Mouse (Mus musculus): ENCODE measurements at regions not wholly inside any gene's neighbourhood (a gene's known extent, or its start where the extent isn't known, plus 50 kb on each side); places are given as distances from the start of the nearest gene placed in this dataset.
A peak's percentile ranks its signal among the peaks of the same experiment; 100 is the strongest.

DNA sequence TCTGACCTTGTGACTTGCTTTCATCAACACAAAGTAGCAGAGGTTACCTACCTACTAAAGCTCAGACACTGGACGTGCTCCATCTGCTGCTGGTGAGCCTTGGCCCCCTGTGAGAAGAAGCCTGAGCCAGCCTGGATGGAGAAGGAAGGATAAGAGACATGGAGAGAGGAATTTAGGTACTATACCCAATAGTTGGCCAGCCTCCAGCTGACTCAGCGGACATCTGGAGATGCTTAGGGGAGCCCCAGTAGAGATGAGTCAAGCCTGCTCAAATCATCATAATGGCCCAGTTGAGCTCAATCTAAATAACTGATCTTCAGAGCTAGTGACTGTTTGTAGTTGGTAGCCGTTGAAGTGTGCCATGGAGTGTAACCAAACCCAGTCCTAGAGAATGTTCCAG lies 53.7 kb upstream of the Ripply2 start:
- no peak for DNase-seq (ENCODE audit: low read depth)
- TF ChIP-seq POLR2A (IDR thresholded peaks at IDR 0.05; ENCODE audit: borderline replicate concordance, extremely low read depth, insufficient read depth, insufficient read length, poor library complexity, severe bottlenecking) (no peak), CTCF (IDR thresholded peaks at IDR 0.05; ENCODE audit: borderline replicate concordance, extremely low read depth, insufficient read depth, insufficient read length) (no peak)

DNA sequence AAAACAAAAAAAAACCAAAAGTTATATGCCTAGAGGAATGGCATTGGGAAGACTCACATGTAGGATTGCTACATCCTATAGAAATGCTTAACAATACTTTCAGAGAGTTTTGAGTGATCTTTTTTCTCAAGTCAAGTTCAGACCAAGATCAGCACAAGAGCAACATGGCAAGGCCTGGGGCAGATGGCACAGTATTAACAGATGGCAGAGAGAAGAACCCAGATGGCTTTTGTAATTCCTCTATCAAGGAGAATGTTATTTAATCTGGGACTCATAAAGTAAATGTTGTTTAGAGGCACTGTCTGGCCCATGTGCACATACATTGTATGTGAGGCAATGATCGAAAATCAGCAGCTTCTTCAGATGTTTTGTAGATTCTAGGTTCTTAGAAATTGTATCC lies 58.3 kb upstream of the Ripply2 start:
- no peak for DNase-seq (ENCODE audit: low read depth)
- TF ChIP-seq POLR2A (IDR thresholded peaks at IDR 0.05; ENCODE audit: borderline replicate concordance, extremely low read depth, insufficient read depth, insufficient read length, poor library complexity, severe bottlenecking) (no peak), CTCF (IDR thresholded peaks at IDR 0.05; ENCODE audit: borderline replicate concordance, extremely low read depth, insufficient read depth, insufficient read length) (no peak)

DNA sequence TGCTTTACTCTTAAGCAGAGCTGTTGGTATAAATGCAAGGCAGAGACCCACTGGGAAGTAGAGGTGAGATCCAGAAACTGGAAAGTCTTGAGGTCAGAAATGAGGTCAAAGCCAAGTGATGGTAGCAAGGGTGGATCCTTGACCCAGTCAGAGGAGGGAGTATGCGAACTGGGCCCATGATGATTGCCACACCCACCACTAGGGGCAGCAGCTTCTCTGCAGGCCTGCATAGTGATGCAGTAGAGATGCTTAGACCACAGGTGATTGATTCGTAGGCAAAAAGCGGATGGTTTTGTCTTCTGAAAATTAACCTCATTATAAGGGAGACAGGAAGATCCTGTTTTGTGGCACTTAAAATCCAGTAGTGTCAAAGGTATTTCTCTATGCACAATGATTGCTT lies 59.6 kb upstream of the Ripply2 start:
- DNase-seq (ENCODE audit: low read depth) = no peak
- TF ChIP-seq POLR2A (IDR thresholded peaks at IDR 0.05; ENCODE audit: borderline replicate concordance, extremely low read depth, insufficient read depth, insufficient read length, poor library complexity, severe bottlenecking) (no peak), CTCF (IDR thresholded peaks at IDR 0.05; ENCODE audit: borderline replicate concordance, extremely low read depth, insufficient read depth, insufficient read length) (peak; percentile 48; the same call in 1 of the 2 replicates)

DNA sequence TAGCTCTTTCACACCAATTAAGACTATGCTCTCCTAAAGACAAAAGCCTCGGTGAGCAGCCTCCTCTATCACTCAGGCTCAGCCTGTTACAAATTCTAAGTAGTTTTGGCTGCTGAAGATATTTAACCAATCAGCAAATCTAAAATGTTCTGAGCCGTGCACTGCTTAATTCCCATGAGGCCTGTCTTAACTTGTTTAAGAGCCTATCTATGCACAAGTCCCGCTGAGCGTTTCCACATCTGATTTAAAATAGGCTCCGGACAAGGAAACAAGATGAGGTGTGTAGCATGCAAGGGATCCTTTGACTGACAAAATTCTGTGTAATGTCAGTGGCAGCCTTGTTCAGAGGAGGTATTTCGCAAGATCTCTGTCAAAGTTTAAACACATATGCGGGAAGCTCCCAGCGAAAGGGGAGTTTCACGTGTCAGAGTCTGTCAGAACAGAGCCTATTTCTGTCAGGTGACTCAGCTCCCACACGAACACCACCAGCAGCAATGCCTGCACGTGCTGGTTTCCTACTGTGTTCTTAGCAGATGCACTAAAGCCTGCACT lies 63.3 kb upstream of the Ripply2 start:
- TF ChIP-seq POLR2A (IDR thresholded peaks at IDR 0.05; ENCODE audit: borderline replicate concordance, extremely low read depth, insufficient read depth, insufficient read length, poor library complexity, severe bottlenecking) (no peak), CTCF (IDR thresholded peaks at IDR 0.05; ENCODE audit: borderline replicate concordance, extremely low read depth, insufficient read depth, insufficient read length) (no peak)
- DNase-seq (ENCODE audit: low read depth) = peak; percentile 31

DNA sequence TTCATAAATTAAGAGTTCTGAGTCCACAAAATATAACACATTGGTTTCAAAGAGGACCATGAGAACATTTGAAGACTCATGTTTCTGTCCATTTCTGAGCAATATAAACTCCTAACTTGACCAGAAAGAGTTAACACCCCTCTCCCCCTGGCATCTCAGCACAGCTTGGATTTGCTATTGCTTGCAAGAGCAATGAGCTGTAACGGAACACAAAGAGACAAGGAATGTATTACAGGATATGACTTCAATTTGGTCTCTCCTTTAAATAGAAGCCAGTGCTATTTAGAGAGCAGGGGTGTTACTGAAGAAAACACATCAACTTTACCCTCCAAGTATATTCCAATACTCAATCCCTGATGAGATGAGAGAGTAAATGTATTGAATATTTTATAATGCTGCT lies 65.5 kb upstream of the Ripply2 start:
- DNase-seq (ENCODE audit: low read depth) = peak; percentile 53

DNA sequence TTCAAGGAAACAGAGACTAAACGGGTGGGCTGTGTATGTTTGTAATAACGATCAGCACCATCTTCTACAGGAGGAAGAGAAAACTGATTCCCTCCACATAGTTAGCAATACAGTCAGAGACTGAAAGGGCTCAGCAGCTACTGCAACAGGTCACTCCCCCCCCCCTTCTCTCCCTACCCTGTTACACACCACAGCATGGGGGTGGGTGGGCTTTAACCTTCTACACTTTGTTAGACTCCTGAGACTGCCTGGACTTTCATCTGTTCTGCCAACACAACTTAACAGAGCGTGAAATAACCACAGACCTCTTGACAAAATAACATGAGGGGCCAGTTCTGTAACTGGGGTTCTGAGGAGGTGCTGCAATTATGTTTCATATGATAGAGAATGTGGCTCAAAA lies 50.7 kb upstream of the Snap91 start:
- no peak for TF ChIP-seq CTCF (IDR thresholded peaks at IDR 0.05; ENCODE audit: borderline replicate concordance, extremely low read depth, insufficient read depth, insufficient read length)
- no peak for TF ChIP-seq POLR2A (IDR thresholded peaks at IDR 0.05; ENCODE audit: borderline replicate concordance, extremely low read depth, insufficient read depth, insufficient read length, poor library complexity, severe bottlenecking)
- DNase-seq (ENCODE audit: low read depth) = no peak

More for the DNA sequence above, 65.5 kb upstream of the Ripply2 start:
- TF ChIP-seq POLR2A (IDR thresholded peaks at IDR 0.05; ENCODE audit: borderline replicate concordance, extremely low read depth, insufficient read depth, insufficient read length, poor library complexity, severe bottlenecking) (no peak), CTCF (IDR thresholded peaks at IDR 0.05; ENCODE audit: borderline replicate concordance, extremely low read depth, insufficient read depth, insufficient read length) (no peak)

All from brain, embryonic 14.5 days (tissue).